Mouse (Mus musculus) 416B (cell line): ENCODE measurements around the gene Pramef8.
"Not testable (repeated sequence)": the region's sequence is repeated elsewhere in the genome, so short reads cannot be mapped to it uniquely, and the experiment has no call there.

Experiments used
- DNase-seq: peaks from one replicate; pipeline ENCODE4 v3.0.0; 2011; ENCODE audit warnings: low read depth

Gene Pramef8

GRCm38 (mm10) chr4:143412219-143413092 lies at the start of gene Pramef8:
Gene Pramef8 (plus strand): TSS chr4:143412426.
- peak; percentile 94 for DNase-seq

DNA sequence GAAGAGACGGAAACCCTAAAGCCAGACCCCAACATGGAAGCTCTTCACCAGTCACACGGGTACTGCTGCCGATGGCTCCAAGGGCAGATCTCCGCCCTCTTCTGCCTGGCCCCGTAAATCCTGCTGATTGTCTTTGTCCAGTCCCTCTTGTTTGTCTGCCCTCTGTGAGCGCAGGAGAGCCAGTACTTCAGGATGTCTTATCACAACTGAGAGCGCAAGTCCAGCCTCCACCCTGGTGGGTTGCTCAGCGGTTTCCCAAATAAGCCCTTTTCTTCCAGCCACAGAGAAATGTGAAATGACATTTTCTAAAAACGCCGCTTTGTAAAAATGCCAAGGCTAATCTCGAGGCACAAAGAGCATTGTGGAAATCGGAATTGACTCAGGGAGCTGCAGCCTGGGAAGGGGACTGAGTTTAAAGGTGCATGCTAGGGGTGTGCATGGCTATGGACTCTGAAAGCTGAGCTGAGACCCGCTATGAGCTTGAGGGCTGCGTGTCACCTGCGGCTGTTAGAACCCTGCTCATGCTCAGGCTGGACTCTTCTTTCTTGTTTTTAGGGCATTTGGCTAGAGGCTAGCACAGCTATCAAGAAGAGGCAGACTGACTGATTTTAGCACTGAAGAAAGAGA lies 45.7 kb upstream of the Pramef8 start:
- no peak for DNase-seq

GRCm38 (mm10) chr4:143379480-143379879 lies 32.7 kb upstream of the Pramef8 start:
- DNase-seq: no peak

DNA sequence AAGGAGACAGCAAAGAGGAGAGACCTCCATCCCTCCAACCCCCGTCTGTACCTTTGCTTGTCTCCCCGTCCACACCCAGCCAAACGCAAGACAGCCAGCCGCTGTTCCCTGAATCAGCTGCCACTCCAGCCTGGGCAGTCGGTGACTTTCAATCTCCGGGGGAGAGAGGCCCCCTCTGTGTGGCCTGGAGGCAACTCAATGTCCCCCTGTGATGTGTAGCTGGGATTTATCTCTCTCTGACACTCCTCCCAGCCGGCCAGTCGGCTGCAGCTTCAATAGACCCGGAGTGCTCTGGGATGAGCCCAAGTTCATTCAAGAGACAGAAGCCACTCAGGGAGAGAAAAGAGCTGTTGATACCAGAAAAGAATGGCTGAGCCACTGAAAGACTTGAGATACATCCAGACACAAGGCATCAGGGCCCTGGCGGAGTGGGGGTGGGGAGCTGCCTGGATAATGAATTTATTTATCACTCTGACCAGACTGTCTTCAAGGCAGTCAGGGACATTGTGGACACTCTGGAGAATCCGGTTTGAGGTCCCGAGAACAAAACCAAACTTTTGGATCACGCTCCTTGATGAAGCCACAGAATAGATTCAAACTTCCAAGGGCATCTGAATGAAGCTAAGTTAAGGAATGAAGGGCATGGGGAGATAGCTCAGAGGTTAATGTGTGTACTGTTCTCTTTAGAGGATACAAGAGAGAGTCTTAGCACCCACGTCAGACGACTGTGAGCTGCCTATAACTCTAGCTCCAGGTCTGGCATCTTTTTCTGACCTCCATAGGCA lies 32.1 kb upstream of the Pramef8 start:
- DNase-seq: no peak

- DNase-seq: peak; percentile 21
Measured at GRCm38 (mm10) chr4:143380716-143381004, 31.6 kb upstream of the Pramef8 start.

DNA sequence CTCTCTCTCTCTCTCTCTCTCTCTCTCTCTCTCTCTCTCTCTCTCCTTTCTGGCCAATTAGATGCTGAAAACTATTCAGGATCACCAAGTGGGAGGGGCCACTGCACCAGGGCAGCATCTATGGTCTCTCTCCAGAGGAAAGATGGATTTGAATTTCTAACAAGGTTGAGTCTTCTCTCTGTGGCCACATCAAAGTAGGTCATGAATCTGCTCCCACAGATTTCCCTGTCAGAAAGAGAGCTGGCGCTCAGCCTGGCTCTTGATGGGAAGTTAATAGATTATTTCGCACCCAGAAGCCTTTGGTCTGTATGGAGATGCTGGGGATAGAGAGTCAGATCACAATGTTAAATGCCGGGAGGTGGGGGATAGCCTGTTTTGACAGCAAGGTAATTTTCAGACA lies 30.1 kb upstream of the Pramef8 start:
- DNase-seq: no peak

DNA sequence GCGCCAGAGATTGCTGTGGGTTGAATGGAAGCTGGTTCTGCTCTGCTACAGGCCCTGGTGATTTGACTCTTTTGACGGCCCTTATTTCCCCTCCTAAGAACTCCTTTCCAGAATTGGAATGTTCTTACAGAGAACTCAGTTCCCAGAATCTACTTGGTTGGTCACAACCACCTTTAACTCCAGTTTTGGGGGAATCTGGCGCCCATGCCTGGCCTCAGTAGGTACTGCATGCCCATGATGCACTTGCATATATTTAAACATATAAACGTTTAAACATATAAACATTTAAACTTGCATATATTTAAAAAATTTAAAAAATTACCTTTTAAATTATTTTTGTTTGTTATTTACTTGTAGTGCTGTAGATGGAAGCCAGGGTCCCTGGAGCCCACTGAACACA lies 28.6 kb upstream of the Pramef8 start:
- DNase-seq: no peak

- no peak for DNase-seq
Measured at GRCm38 (mm10) chr4:143388955-143389702, 23.1 kb upstream of the Pramef8 start.

GRCm38 (mm10) chr4:143394181-143394580 lies 18.0 kb upstream of the Pramef8 start, which contains the start of gene Pramel1:
Gene Pramel1 (plus strand): TSS chr4:143394428.
- DNase-seq: no peak

- peak; percentile 23 for DNase-seq
Measured at GRCm38 (mm10) chr4:143411566-143412218, 534 bp upstream of the Pramef8 start.

- DNase-seq: no peak
Measured at GRCm38 (mm10) chr4:143413621-143414020, 1.4 kb downstream of the Pramef8 start.

DNA sequence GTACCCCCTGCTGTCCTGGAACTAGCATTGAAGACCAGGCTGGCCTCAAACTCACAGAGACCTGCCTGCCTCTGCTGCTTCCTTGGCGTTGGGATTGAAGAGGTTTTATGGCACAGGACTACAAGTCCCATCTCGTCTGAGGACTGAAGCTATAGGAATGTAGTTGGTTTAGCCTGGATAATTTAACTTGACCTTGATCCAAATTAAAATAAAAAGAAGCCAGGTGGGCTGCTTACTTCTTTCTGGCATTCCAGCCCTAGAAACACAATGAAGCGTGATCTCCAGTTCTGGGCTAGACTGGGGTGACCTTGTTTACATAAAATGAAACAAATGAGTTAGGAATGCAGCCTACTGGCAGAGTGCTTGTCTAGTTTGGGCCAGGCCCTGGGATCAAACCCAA lies 1.9 kb downstream of the Pramef8 start:
- DNase-seq: no peak

GRCm38 (mm10) chr4:143426770-143427169 lies 14.5 kb downstream of the Pramef8 start:
- not testable (repeated sequence) for DNase-seq

DNA sequence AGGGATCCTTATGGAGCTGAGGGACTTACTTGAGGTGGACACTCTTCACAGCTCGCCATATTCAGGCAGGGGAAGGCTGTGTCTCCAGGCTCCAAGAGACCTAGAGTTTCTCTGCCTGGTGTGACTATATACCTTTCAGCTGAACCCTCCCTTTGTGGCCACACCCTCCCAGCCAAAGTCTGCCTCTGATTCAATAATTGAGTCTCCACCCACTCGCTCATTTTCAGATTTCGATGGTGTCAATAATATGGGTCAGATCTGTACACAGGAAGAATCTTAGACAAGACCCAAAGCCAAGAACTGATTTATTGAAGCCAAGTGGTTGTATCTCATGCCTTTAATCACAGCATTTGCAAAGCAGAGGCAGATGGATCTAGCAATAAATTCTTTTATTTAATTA lies 38.0 kb downstream of the Pramef8 start, which contains the start of gene Oog4:
Gene Oog4, minus strand, starts transcription at position 101 of the 400 bp plus-strand sequence.
- no peak for DNase-seq
